Mouse (Mus musculus) lung, adult 18-20 months (tissue): ENCODE measurements at regions not wholly inside any gene's neighbourhood (a gene's known extent, or its start where the extent isn't known, plus 50 kb on each side); places are given as distances from the start of the nearest gene placed in this dataset.

Source experiments
- DNase-seq, 2 experiments: peaks; one replicate each; pipeline ENCODE4 v3.0.0; 2022; ENCODE audit warnings: mixed read lengths in 2 of 2

- no peak for DNase-seq
Measured at GRCm38 (mm10) chr5:50122829-50123241, 64.0 kb upstream of the Adgra3 start.

- no peak for DNase-seq
Measured at GRCm38 (mm10) chr5:50119860-50120259, 61.1 kb upstream of the Adgra3 start.
